Comparison of ENCODE assay signal across 21 mouse cellular contexts in genomic region chr11:24353056-24353455, GRCm38 (mm10).
DNase-seq lines count a peak whose midpoint lies in the region; ATAC-seq lines count a peak whose summit lies in the region.
"Had no signal": no experiment of that assay in that cellular context is flagged by ENCODE, and none has a peak within 500 bp of the region (broad histone marks: within the 10 kb centered on the region; RNA-seq: fewer than 3 reads in every experiment).

No protein-coding gene starts in this region.

- intact Hi-C loops in left cerebral cortex, postnatal 10 days (cut with DNase I): no loop called here
- intact Hi-C loops in left cerebral cortex, postnatal 36 days (cut with DNase I): no loop called here

- DNase-seq in heart, adult 11 months: peak; percentile 28
- DNase-seq in heart, postnatal 4 days: no peak
- DNase-seq in left cerebral cortex, adult 18-20 months (ENCODE audit: low spot score in 2 of 2): peak; percentile 26 to 42
- no peak for DNase-seq in left cerebral cortex, postnatal 10 days (ENCODE audit: extremely low spot score in 1 of 2, low spot score in 2 of 2)
- DNase-seq in left cerebral cortex, postnatal 36 days (ENCODE audit: low spot score in 2 of 2): peak; percentile 16 to 23
- no peak for DNase-seq in retina, postnatal 1 day
- DNase-seq: adrenal gland, postnatal 14 days; cerebellum, adult 11-12 months; cerebellum, adult 9-11 months; embryo, embryonic 11 days; gastrocnemius, postnatal 10 days; kidney, adult 9 months; kidney, postnatal 10 days; liver; lung, adult 2 months; lung, postnatal 10 days; midbrain, embryonic 14.5 days had no signal

- 0 out of 2 replicates have a peak, but pooled peaks have one; percentile 11 for ATAC-seq in granulocyte monocyte progenitor cell, adult 5-6 weeks (replicated peaks; ENCODE audit: poor library complexity, severe bottlenecking)
- ATAC-seq: forebrain, embryonic 14.5 days; intestine, postnatal 0 days; Patski had no signal

Comparison
In these comparisons a context has a peak if more than half of its experiments do, and no peak if none do; other contexts are left out.
1. DNase-seq: peak in heart, adult 11 months (single experiment), left cerebral cortex, adult 18-20 months (2 of 2) and left cerebral cortex, postnatal 36 days (2 of 2); none in heart, postnatal 4 days (single experiment), left cerebral cortex, postnatal 10 days (0 of 2) and retina, postnatal 1 day (single experiment).